Mouse (Mus musculus) lung, embryonic 16.5 days (tissue): ENCODE data around the gene Ttyh1. TPM values are rescaled to one million over a fixed set of nuclear protein-coding genes. Genes with fewer than 3 reads are reported as not detected.

ENCODE experiments used
- ATAC-seq: fragments of 200-750 bp; cut with Nextera tagmentation; 2 replicates; pipeline ENCODE4 v1.8.0; 2017; ENCODE audit warnings: low read depth, mild to moderate bottlenecking, moderate library complexity
- H3K27ac ChIP-seq: fragments of 300-500 bp; sonication (generic); 2 replicates; pipeline ENCODE4 v1.5.1; 2014; ENCODE audit warnings: mild to moderate bottlenecking, control low read depth, low read length
- H3K27me3 ChIP-seq: fragments of 300-500 bp; sonication (generic); 2 replicates; pipeline ENCODE4 v1.6.1; 2014; ENCODE audit warnings: low read depth, low read length, mixed read lengths; ENCODE audit not compliant: control insufficient read depth, insufficient read depth
- H3K36me3 ChIP-seq: fragments of 300-500 bp; sonication (generic); 2 replicates; pipeline ENCODE4 v1.6.1; 2014; ENCODE audit warnings: low read length; ENCODE audit not compliant: control insufficient read depth, insufficient read depth
- H3K4me1 ChIP-seq: fragments of 300-500 bp; sonication (generic); replicated peaks from 2 replicates; pipeline ENCODE4 v1.6.1; 2014; ENCODE audit warnings: low read length, mixed read lengths; ENCODE audit not compliant: control insufficient read depth, insufficient read depth
- H3K4me2 ChIP-seq: fragments of 300-500 bp; sonication (generic); 2 replicates; pipeline ENCODE4 v1.6.1; 2014; ENCODE audit warnings: low read depth, low read length, control low read depth
- H3K4me3 ChIP-seq: fragments of 300-500 bp; sonication (generic); 2 replicates; pipeline ENCODE4 v1.5.1; 2014; ENCODE audit warnings: mild to moderate bottlenecking, low read length, control low read depth
- H3K9ac ChIP-seq: fragments of 300-500 bp; sonication (generic); 2 replicates; pipeline ENCODE4 v1.6.1; 2014; ENCODE audit warnings: low read length, control low read depth
- H3K9me3 ChIP-seq: fragments of 300-500 bp; sonication (generic); 2 replicates; pipeline ENCODE4 v1.6.1; 2016; ENCODE audit warnings: low read length; ENCODE audit not compliant: control insufficient read depth
- WGBS: fragments of 180-500 bp; shearing (Covaris S2); extraction: QIAGEN DNeasy Blood & Tissue Kit; methylation state at CpG from one replicate; pipeline ENCODE4 v1.1.7; 2014; 5-methylcytosine and 5-hydroxymethylcytosine counted together
- polyA plus RNA-seq: library from polyadenylated mRNA; unstranded; fragments of >200 nt; fragmentation: Nextera tagmentation; extraction: Ambion mirVana; gene quantifications from 2 replicates; pipeline ENCODE4 v1.2.1, GENCODE M21; 2015

The Ttyh1 gene
- polyA plus RNA-seq, 1 experiment from 2014 or later = 2.1 TPM

- WGBS = 81% methylated on average over 11 of the region's 11 CpGs
- Histone ChIP-seq H3K27ac (no peak overlapping the region), H3K4me2 (no peak overlapping the region), H3K4me1 (peaks cover 13% of the 10 kb centered on the region), H3K36me3 (no peaks in the 10 kb centered on the region), H3K9me3 (no peaks in the 10 kb centered on the region), H3K27me3 (no peaks in the 10 kb centered on the region), H3K4me3 (no peak overlapping the region), H3K9ac (no peak overlapping the region)
- no peak for ATAC-seq
These were observed 8.0 kb downstream of the Ttyh1 start for GRCm38 (mm10) chr7:4126992-4127785.

- H3K36me3 ChIP-seq = no peaks in the 10 kb centered on the region
- no peak for ATAC-seq
- no peak overlapping the region for H3K4me3 ChIP-seq
- H3K4me1 ChIP-seq = peaks cover 13% of the 10 kb centered on the region
- no peak overlapping the region for H3K4me2 ChIP-seq
- no peak overlapping the region for H3K9ac ChIP-seq
- no peak overlapping the region for H3K27ac ChIP-seq
- 79% methylated on average over 4 of the region's 4 CpGs for WGBS
- H3K27me3 ChIP-seq = no peaks in the 10 kb centered on the region
- H3K9me3 ChIP-seq = no peaks in the 10 kb centered on the region
These were observed 8.7 kb downstream of the Ttyh1 start for GRCm38 (mm10) chr7:4127894-4128293.

- ATAC-seq = no peak
- Histone ChIP-seq H3K4me1 (peaks cover 13% of the 10 kb centered on the region), H3K4me2 (no peak overlapping the region), H3K27ac (no peak overlapping the region), H3K9me3 (no peaks in the 10 kb centered on the region), H3K27me3 (no peaks in the 10 kb centered on the region), H3K4me3 (no peak overlapping the region), H3K36me3 (no peaks in the 10 kb centered on the region), H3K9ac (no peak overlapping the region)
- WGBS = 48% methylated on average over 6 of the region's 6 CpGs
These were observed 9.7 kb downstream of the Ttyh1 start for GRCm38 (mm10) chr7:4128860-4129259.

GRCm38 (mm10) chr7:4130686-4131452 is 11.7 kb downstream of the Ttyh1 start:
- Histone ChIP-seq H3K27ac (no peak overlapping the region; the same call in 1 of the 2 replicates), H3K4me1 (peaks cover 11% of the 10 kb centered on the region), H3K36me3 (no peaks in the 10 kb centered on the region), H3K4me3 (no peak overlapping the region), H3K9me3 (no peaks in the 10 kb centered on the region), H3K9ac (peak overlapping the region; percentile 21; the same call in 1 of the 2 replicates), H3K27me3 (no peaks in the 10 kb centered on the region), H3K4me2 (peak overlapping the region; percentile 18; the same call in 1 of the 2 replicates)
- WGBS = 26% methylated on average over 13 of the region's 13 CpGs
- ATAC-seq = peak; percentile 62

GRCm38 (mm10) chr7:4131964-4132363 is 12.8 kb downstream of the Ttyh1 start:
- peaks cover 11% of the 10 kb centered on the region for H3K4me1 ChIP-seq
- no peaks in the 10 kb centered on the region for H3K27me3 ChIP-seq
- no peaks in the 10 kb centered on the region for H3K9me3 ChIP-seq
- WGBS = 80% methylated on average over 8 of the region's 8 CpGs
- H3K4me3 ChIP-seq = no peak overlapping the region
- ATAC-seq = no peak
- H3K27ac ChIP-seq = no peak overlapping the region
- H3K4me2 ChIP-seq = no peak overlapping the region
- H3K9ac ChIP-seq = no peak overlapping the region
- no peaks in the 10 kb centered on the region for H3K36me3 ChIP-seq

GRCm38 (mm10) chr7:4132581-4132980 is 13.4 kb downstream of the Ttyh1 start:
- Histone ChIP-seq H3K27me3 (no peaks in the 10 kb centered on the region), H3K36me3 (no peaks in the 10 kb centered on the region), H3K9ac (no peak overlapping the region), H3K4me1 (peaks cover 11% of the 10 kb centered on the region), H3K27ac (no peak overlapping the region), H3K4me2 (no peak overlapping the region), H3K9me3 (no peaks in the 10 kb centered on the region), H3K4me3 (no peak overlapping the region)
- no peak for ATAC-seq
- 85% methylated on average over 3 of the region's 3 CpGs for WGBS

GRCm38 (mm10) chr7:4132998-4133397 is 13.8 kb downstream of the Ttyh1 start:
- no peaks in the 10 kb centered on the region for H3K9me3 ChIP-seq
- H3K27ac ChIP-seq = no peak overlapping the region
- H3K4me1 ChIP-seq = peaks cover 15% of the 10 kb centered on the region
- no peak for ATAC-seq
- no peak overlapping the region for H3K4me2 ChIP-seq
- 78% methylated on average over 7 of the region's 7 CpGs for WGBS
- H3K9ac ChIP-seq = no peak overlapping the region
- H3K27me3 ChIP-seq = no peaks in the 10 kb centered on the region
- no peaks in the 10 kb centered on the region for H3K36me3 ChIP-seq
- H3K4me3 ChIP-seq = no peak overlapping the region

- H3K9ac ChIP-seq = no peak overlapping the region
- H3K36me3 ChIP-seq = peaks cover 12% of the 10 kb centered on the region
- H3K4me2 ChIP-seq = no peak overlapping the region
- no peaks in the 10 kb centered on the region for H3K9me3 ChIP-seq
- peaks cover 19% of the 10 kb centered on the region for H3K4me1 ChIP-seq
- ATAC-seq = no peak
- no peak overlapping the region for H3K4me3 ChIP-seq
- no peak overlapping the region for H3K27ac ChIP-seq
- H3K27me3 ChIP-seq = no peaks in the 10 kb centered on the region
- 82% methylated on average over 5 of the region's 5 CpGs for WGBS
These were observed 15.7 kb downstream of the Ttyh1 start for GRCm38 (mm10) chr7:4134911-4135310.

- H3K9ac ChIP-seq = peak overlapping the region; percentile 82
- 0% methylated on average over 16 of the region's 16 CpGs for WGBS
- peak overlapping the region; percentile 79 for H3K4me2 ChIP-seq
- ATAC-seq = peak; percentile 11
- peaks cover 24% of the 10 kb centered on the region for H3K36me3 ChIP-seq
- H3K27me3 ChIP-seq = no peaks in the 10 kb centered on the region
- H3K4me3 ChIP-seq = peak overlapping the region; percentile 93
- H3K4me1 ChIP-seq = peaks cover 12% of the 10 kb centered on the region
- peak overlapping the region; percentile 77 for H3K27ac ChIP-seq
- H3K9me3 ChIP-seq = no peaks in the 10 kb centered on the region
These were observed 17.2 kb downstream of the Ttyh1 start for GRCm38 (mm10) chr7:4136404-4136770.
